Mouse (Mus musculus) neural tube, embryonic 12.5 days (tissue): Measurements from ENCODE around the gene Srrt. TPM values are rescaled to one million over a fixed set of nuclear protein-coding genes. Genes with fewer than 3 reads are reported as not detected.
A peak's percentile ranks its signal among the peaks of the same experiment; 100 is the strongest.
"Not testable (repeated sequence)": the region's sequence is repeated elsewhere in the genome, so short reads cannot be mapped to it uniquely, and the experiment has no call there.

Experiments
- ATAC-seq: fragments of 200-750 bp; cut with Nextera tagmentation; 2 replicates; pipeline ENCODE4 v1.8.0; 2017; ENCODE audit warnings: low read depth, mild to moderate bottlenecking, moderate TSS enrichment, moderate library complexity; ENCODE audit not compliant: low FRiP score
- H3K27ac ChIP-seq: fragments of 300-500 bp; sonication (generic); 2 replicates; pipeline ENCODE4 v1.5.1; 2016
- H3K27me3 ChIP-seq: fragments of 300-500 bp; sonication (generic); replicated peaks from 2 replicates; pipeline ENCODE4 v1.6.1; 2016; ENCODE audit warnings: mild to moderate bottlenecking
- H3K36me3 ChIP-seq: fragments of 300-500 bp; sonication (generic); 2 replicates; pipeline ENCODE4 v1.6.1; 2016; ENCODE audit warnings: mild to moderate bottlenecking
- H3K4me1 ChIP-seq: fragments of 300-500 bp; sonication (generic); 2 replicates; pipeline ENCODE4 v1.6.1; 2016
- H3K4me2 ChIP-seq: fragments of 300-500 bp; sonication (generic); replicated peaks from 2 replicates; pipeline ENCODE4 v1.6.1; 2016; ENCODE audit warnings: mild to moderate bottlenecking
- H3K4me3 ChIP-seq: fragments of 300-500 bp; sonication (generic); 2 replicates; pipeline ENCODE4 v1.5.1; 2016
- H3K9ac ChIP-seq: fragments of 300-500 bp; sonication (generic); 2 replicates; pipeline ENCODE4 v1.6.1; 2016; ENCODE audit warnings: mild to moderate bottlenecking
- H3K9me3 ChIP-seq: fragments of 300-500 bp; sonication (generic); 2 replicates; pipeline ENCODE4 v1.6.1; 2016; ENCODE audit warnings: mild to moderate bottlenecking
- WGBS: fragments of 180-500 bp; shearing (Covaris S2); methylation state at CpG from one replicate; pipeline ENCODE4 v1.1.7; 2016; 5-methylcytosine and 5-hydroxymethylcytosine counted together
- polyA plus RNA-seq: library from polyadenylated mRNA; unstranded; fragments of >200 nt; fragmentation: Nextera tagmentation; extraction: Ambion mirVana; gene quantifications from 2 replicates; pipeline ENCODE4 v1.2.1, GENCODE M21; 2016

The Srrt gene
- polyA plus RNA-seq, 1 experiment from 2014 or later: 155 TPM

- Histone ChIP-seq H3K4me2 (peak overlapping the region; percentile 96), H3K9ac (peak overlapping the region; percentile 66), H3K4me3 (peak overlapping the region; percentile 51), H3K27ac (no peak overlapping the region), H3K9me3 (no peaks in the 10 kb centered on the region), H3K4me1 (peaks cover 34% of the 10 kb centered on the region), H3K36me3 (peaks cover 34% of the 10 kb centered on the region), H3K27me3 (peaks cover 38% of the 10 kb centered on the region)
- ATAC-seq: no peak
- WGBS: 0% methylated on average over 15 of the region's 15 CpGs
Measured at GRCm38 (mm10) chr5:137293282-137293681, 14.2 kb downstream of the Srrt start.

GRCm38 (mm10) chr5:137291381-137291926 lies 16.0 kb downstream of the Srrt start:
- WGBS: 78% methylated on average over 15 of the region's 15 CpGs
- H3K27me3 ChIP-seq: peaks cover 52% of the 10 kb centered on the region
- peaks cover 16% of the 10 kb centered on the region for H3K36me3 ChIP-seq
- no peak for ATAC-seq
- no peak overlapping the region for H3K27ac ChIP-seq
- H3K4me3 ChIP-seq: no peak overlapping the region
- H3K4me1 ChIP-seq: peaks cover 49% of the 10 kb centered on the region
- no peaks in the 10 kb centered on the region for H3K9me3 ChIP-seq
- H3K4me2 ChIP-seq: no peak overlapping the region; the same call in 1 of the 2 replicates
- no peak overlapping the region for H3K9ac ChIP-seq

- Histone ChIP-seq H3K4me1 (peaks cover 49% of the 10 kb centered on the region), H3K27ac (no peak overlapping the region), H3K9ac (0 out of 2 replicates have a peak overlapping the region, but pooled peaks have one; percentile 5), H3K4me3 (no peak overlapping the region), H3K27me3 (peaks cover 52% of the 10 kb centered on the region), H3K36me3 (peaks cover 8% of the 10 kb centered on the region), H3K9me3 (no peaks in the 10 kb centered on the region), H3K4me2 (0 out of 2 replicates have a peak overlapping the region, but pooled peaks have one; percentile 6)
- WGBS: 22% methylated on average over 15 of the region's 15 CpGs
- no peak for ATAC-seq
Measured at GRCm38 (mm10) chr5:137290677-137291076, 16.8 kb downstream of the Srrt start.

GRCm38 (mm10) chr5:137289591-137290365 lies 17.7 kb downstream of the Srrt start:
- 55% methylated on average over 13 of the region's 13 CpGs for WGBS
- no peaks in the 10 kb centered on the region for H3K9me3 ChIP-seq
- no peak overlapping the region for H3K27ac ChIP-seq
- ATAC-seq: no peak
- peak overlapping the region; percentile 44 for H3K4me3 ChIP-seq
- H3K36me3 ChIP-seq: no peaks in the 10 kb centered on the region
- H3K4me2 ChIP-seq: peak overlapping the region; percentile 95
- 0 out of 2 replicates have a peak overlapping the region, but pooled peaks have one; percentile 5 for H3K9ac ChIP-seq
- peaks cover 42% of the 10 kb centered on the region for H3K4me1 ChIP-seq
- H3K27me3 ChIP-seq: peaks cover 52% of the 10 kb centered on the region

GRCm38 (mm10) chr5:137288999-137289470 lies 18.4 kb downstream of the Srrt start:
- Histone ChIP-seq H3K36me3 (no peaks in the 10 kb centered on the region), H3K4me1 (peaks cover 37% of the 10 kb centered on the region)

GRCm38 (mm10) chr5:137287953-137288743 lies 19.3 kb downstream of the Srrt start:
- Histone ChIP-seq H3K27me3 (peaks cover 52% of the 10 kb centered on the region), H3K4me3 (peak overlapping the region; percentile 44), H3K4me1 (peaks cover 31% of the 10 kb centered on the region), H3K9me3 (no peaks in the 10 kb centered on the region), H3K9ac (peak overlapping the region; percentile 67), H3K36me3 (no peaks in the 10 kb centered on the region), H3K27ac (no peak overlapping the region), H3K4me2 (peak overlapping the region; percentile 95)
- no peak for ATAC-seq
- under 1% methylated on average over 52 of the region's 65 CpGs for WGBS

More at GRCm38 (mm10) chr5:137288999-137289470, 18.4 kb downstream of the Srrt start:
- H3K4me2 ChIP-seq: peak overlapping the region; percentile 95
- 3% methylated on average over 25 of the region's 25 CpGs for WGBS
- ATAC-seq: no peak
- H3K4me3 ChIP-seq: peak overlapping the region; percentile 44
- 0 out of 2 replicates have a peak overlapping the region, but pooled peaks have one; percentile 67 for H3K9ac ChIP-seq
- no peak overlapping the region for H3K27ac ChIP-seq
- peaks cover 52% of the 10 kb centered on the region for H3K27me3 ChIP-seq
- H3K9me3 ChIP-seq: no peaks in the 10 kb centered on the region

GRCm38 (mm10) chr5:137287032-137287952 lies 20.2 kb downstream of the Srrt start, which contains the start of gene Ache:
TSS of gene Ache (plus strand) at chr5:137287519.
- peak within 1 kb of the TSS; percentile 44 for H3K4me3 ChIP-seq
- H3K27me3 ChIP-seq: peaks cover 52% of the 10 kb centered on the region
- peak within 1 kb of the TSS; percentile 67 for H3K9ac ChIP-seq
- H3K36me3 ChIP-seq: no peaks in the 10 kb centered on the region
- H3K27ac ChIP-seq: no peak within 1 kb of the TSS
- H3K4me2 ChIP-seq: peak within 1 kb of the TSS; percentile 95
- WGBS: under 1% methylated on average over 40 of the region's 40 CpGs
- peak; percentile 62 for ATAC-seq
- H3K9me3 ChIP-seq: no peaks in the 10 kb centered on the region
- H3K4me1 ChIP-seq: peaks cover 24% of the 10 kb centered on the region

GRCm38 (mm10) chr5:137286655-137287031 lies 20.8 kb downstream of the Srrt start:
- no peak overlapping the region for H3K27ac ChIP-seq
- H3K4me1 ChIP-seq: peaks cover 24% of the 10 kb centered on the region
- H3K4me3 ChIP-seq: peak overlapping the region; percentile 44
- H3K4me2 ChIP-seq: peak overlapping the region; percentile 95
- H3K9ac ChIP-seq: peak overlapping the region; percentile 57
- no peaks in the 10 kb centered on the region for H3K9me3 ChIP-seq
- ATAC-seq: peak; percentile 67
- H3K36me3 ChIP-seq: no peaks in the 10 kb centered on the region
- WGBS: under 1% methylated on average over 16 of the region's 16 CpGs
- H3K27me3 ChIP-seq: peaks cover 45% of the 10 kb centered on the region

GRCm38 (mm10) chr5:137285986-137286385 lies 21.5 kb downstream of the Srrt start:
- no peak overlapping the region for H3K27ac ChIP-seq
- H3K4me1 ChIP-seq: peaks cover 24% of the 10 kb centered on the region
- peaks cover 41% of the 10 kb centered on the region for H3K27me3 ChIP-seq
- no peak overlapping the region for H3K9ac ChIP-seq
- ATAC-seq: no peak
- H3K4me3 ChIP-seq: no peak overlapping the region
- H3K9me3 ChIP-seq: no peaks in the 10 kb centered on the region
- no peak overlapping the region; the same call in 1 of the 2 replicates for H3K4me2 ChIP-seq
- no peaks in the 10 kb centered on the region for H3K36me3 ChIP-seq
- 61% methylated on average over 7 of the region's 7 CpGs for WGBS

- H3K9me3 ChIP-seq: no peaks in the 10 kb centered on the region
- no peak overlapping the region for H3K27ac ChIP-seq
- WGBS: 67% methylated on average over 5 of the region's 5 CpGs
- H3K4me3 ChIP-seq: no peak overlapping the region
- H3K4me2 ChIP-seq: no peak overlapping the region
- H3K9ac ChIP-seq: no peak overlapping the region
- peaks cover 24% of the 10 kb centered on the region for H3K4me1 ChIP-seq
- no peaks in the 10 kb centered on the region for H3K36me3 ChIP-seq
- H3K27me3 ChIP-seq: peaks cover 32% of the 10 kb centered on the region
- no peak for ATAC-seq
Measured at GRCm38 (mm10) chr5:137285045-137285444, 22.4 kb downstream of the Srrt start.

- not testable (repeated sequence) for ATAC-seq, H3K9me3 ChIP-seq, H3K4me3 ChIP-seq, H3K36me3 ChIP-seq, H3K9ac ChIP-seq, H3K4me2 ChIP-seq, H3K27ac ChIP-seq
- 88% methylated on average over 5 of the region's 6 CpGs for WGBS
- H3K4me1 ChIP-seq: peaks cover 24% of the 10 kb centered on the region
- peaks cover 25% of the 10 kb centered on the region for H3K27me3 ChIP-seq
Measured at GRCm38 (mm10) chr5:137284411-137284810, 23.1 kb downstream of the Srrt start.
